ENCODE assay signal across 8 mouse cellular contexts in the genomic region with DNA sequence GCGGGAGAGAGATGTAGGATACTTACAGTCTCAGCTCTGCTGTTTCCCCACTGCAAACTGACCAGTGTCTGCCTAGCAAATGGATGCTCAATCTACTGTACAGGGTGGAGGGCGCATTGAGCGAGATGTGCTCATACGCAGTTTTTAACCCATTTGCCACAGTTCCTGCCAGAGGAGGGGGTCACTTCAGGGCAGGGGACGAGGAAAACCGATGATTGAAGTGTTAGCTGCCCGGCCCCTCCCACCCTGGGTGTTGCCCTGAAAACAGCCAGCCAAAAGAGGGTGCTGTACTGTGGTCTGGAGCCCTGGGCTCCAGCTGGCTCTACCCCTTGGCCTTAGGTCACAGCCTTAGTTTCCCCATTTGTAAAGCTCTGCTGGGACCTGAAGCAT. TPM values are rescaled to one million over a fixed set of nuclear protein-coding genes. Genes with fewer than 3 reads are reported as not detected.
DNase-seq lines count a peak whose midpoint lies in the region; ATAC-seq and TF ChIP-seq lines count a peak whose summit lies in the region.

No protein-coding gene starts in this region.

- H3K27me3 ChIP-seq in erythroblast, embryonic 14.5 days (ENCODE audit: control insufficient read depth): peaks cover 16% of the 10 kb centered on the region
- H3K27me3 ChIP-seq in C2C12 (ENCODE audit: control insufficient read depth, insufficient read depth, insufficient read length): no peaks in the 10 kb centered on the region
- H3K27me3 ChIP-seq in heart, embryonic 15.5 days: no peaks in the 10 kb centered on the region
- peaks cover 5% of the 10 kb centered on the region for H3K27me3 ChIP-seq in liver, postnatal 0 days (ENCODE audit: insufficient read depth, low read length)

- H3K79me2 ChIP-seq in C2C12 (ENCODE audit: control insufficient read depth, insufficient read depth): peaks cover 97% of the 10 kb centered on the region

- 9% methylated on average over 7 of the region's 7 CpGs for WGBS in heart, embryonic 15.5 days
- 5% methylated on average over 7 of the region's 7 CpGs for WGBS in liver, postnatal 0 days (ENCODE audit: insufficient replicate concordance)

- peak; percentile 60 for DNase-seq in liver, postnatal 0 days
- no peak for DNase-seq in Muller cell, postnatal 12 days (ENCODE audit: inconsistent ontology term)
- DNase-seq in layer of hippocampus, adult 11-12 months (ENCODE audit: low spot score): no peak
- no peak for DNase-seq in retina, embryonic 14.5 days (ENCODE audit: low spot score)

- ATAC-seq in erythroblast, adult 5-6 weeks (replicated peaks; ENCODE audit: low FRiP score, poor library complexity, severe bottlenecking): no peak
- ATAC-seq in heart, embryonic 15.5 days (replicated peaks; ENCODE audit: insufficient number of reproducible peaks, insufficient read depth, low FRiP score, low read depth): no peak
- ATAC-seq in liver, postnatal 0 days: peak; percentile 7

- H3K36me3 ChIP-seq in erythroblast, embryonic 14.5 days (ENCODE audit: control insufficient read depth): peaks cover 17% of the 10 kb centered on the region
- H3K36me3 ChIP-seq in C2C12 (ENCODE audit: control insufficient read depth, insufficient read depth): peaks cover 10% of the 10 kb centered on the region
- H3K36me3 ChIP-seq in heart, embryonic 15.5 days: peaks cover 10% of the 10 kb centered on the region
- no peaks in the 10 kb centered on the region; the same call in 1 of the 2 replicates for H3K36me3 ChIP-seq in liver, postnatal 0 days (replicated peaks; ENCODE audit: insufficient read depth, low read length)

- TF ChIP-seq CTCF in C2C12 (IDR thresholded peaks at IDR 0.05; ENCODE audit: control insufficient read depth, insufficient read depth, insufficient read length): no peak
- TF ChIP-seq CTCF in liver, postnatal 0 days (IDR thresholded peaks at IDR 0.05; ENCODE audit: low read depth): peak; percentile 44

- H3K9me3 ChIP-seq in erythroblast, embryonic 14.5 days (ENCODE audit: control insufficient read depth, low read length): no peaks in the 10 kb centered on the region; the same call in 1 of the 2 replicates
- H3K9me3 ChIP-seq in heart, embryonic 15.5 days (replicated peaks): no peaks in the 10 kb centered on the region
- no peaks in the 10 kb centered on the region for H3K9me3 ChIP-seq in liver, postnatal 0 days (ENCODE audit: low read length)

- peaks cover 65% of the 10 kb centered on the region for H3K79me3 ChIP-seq in C2C12 (ENCODE audit: low read depth)

- no peak for TF ChIP-seq EP300 in liver, postnatal 0 days (IDR thresholded peaks at IDR 0.05; ENCODE audit: low read depth)

- peak overlapping the region; percentile 43 for H3K9ac ChIP-seq in heart, embryonic 15.5 days
- H3K9ac ChIP-seq in liver, postnatal 0 days (replicated peaks): peak overlapping the region; percentile 80

- peak overlapping the region; percentile 98 for H3K4me2 ChIP-seq in heart, embryonic 15.5 days
- H3K4me2 ChIP-seq in liver, postnatal 0 days (ENCODE audit: low read depth, low read length): peak overlapping the region; percentile 92

- H3K4me1 ChIP-seq in erythroblast, embryonic 14.5 days (ENCODE audit: control insufficient read depth): peaks cover 76% of the 10 kb centered on the region
- H3K4me1 ChIP-seq in heart, embryonic 15.5 days (replicated peaks): peaks cover 66% of the 10 kb centered on the region
- peaks cover 51% of the 10 kb centered on the region for H3K4me1 ChIP-seq in liver, postnatal 0 days (ENCODE audit: insufficient read depth)

- peak overlapping the region; percentile 70 for H3ac ChIP-seq in C2C12 (ENCODE audit: control insufficient read depth, insufficient read length, low read depth)

- peak overlapping the region; percentile 95 for H3K4me3 ChIP-seq in erythroblast, embryonic 14.5 days (replicated peaks)
- H3K4me3 ChIP-seq in C2C12 (ENCODE audit: insufficient read depth, poor library complexity, severe bottlenecking): peak overlapping the region; percentile 76
- H3K4me3 ChIP-seq in heart, embryonic 15.5 days: peak overlapping the region; percentile 95
- H3K4me3 ChIP-seq in liver, postnatal 0 days (ENCODE audit: low read depth, low read length): peak overlapping the region; percentile 81

- H3K27ac ChIP-seq in heart, embryonic 15.5 days: peak overlapping the region; percentile 99
- H3K27ac ChIP-seq in liver, postnatal 0 days (ENCODE audit: low read depth): peak overlapping the region; percentile 96

TF ChIP-seq in C2C12, 6 proteins besides CTCF, POLR2A, EP300 and RAD21:
- TF ChIP-seq USF1 (IDR thresholded peaks at IDR 0.05; ENCODE audit: low read depth): no peak
- TF ChIP-seq MAX (IDR thresholded peaks at IDR 0.05): no peak
- TF ChIP-seq CEBPB (IDR thresholded peaks at IDR 0.05; ENCODE audit: low read depth): no peak
- no peak for TF ChIP-seq MYOG (IDR thresholded peaks at IDR 0.05; ENCODE audit: control insufficient read depth, extremely low read depth, insufficient read length)
- no peak for TF ChIP-seq FOSL1 (IDR thresholded peaks at IDR 0.05; ENCODE audit: insufficient read depth, low read length, poor library complexity, severe bottlenecking)
- TF ChIP-seq MYOD1 (IDR thresholded peaks at IDR 0.05; ENCODE audit: control insufficient read depth, insufficient read length, low read depth): no peak

RNA-seq across cellular contexts. Expression of gene Tspan4, which starts 1.9 kb away (rescaled TPM):
- 0.31 and 0.46 TPM in 2 replicates for polyA plus RNA-seq in erythroblast, embryonic 14.5 days (2012)
- total RNA-seq in erythroblast, adult 5-6 weeks (2015; ENCODE audit: low replicate concordance): 0.58 and 1.7 TPM in 2 replicates
- total RNA-seq in erythroblast, adult 5-6 weeks (2017; ENCODE audit: low replicate concordance): 2.2 and 7.7 TPM in 2 replicates
- 278 TPM for polyA plus RNA-seq in C2C12 (2012; fragmentation: generic; extraction: Trizol)
- polyA plus RNA-seq in heart, embryonic 15.5 days (2015; fragmentation: Nextera tagmentation; extraction: Ambion mirVana): 48.9 and 62.8 TPM in 2 replicates
- polyA plus RNA-seq in liver, postnatal 0 days (2015; fragmentation: Nextera tagmentation; extraction: Ambion mirVana): 72.2 and 77.0 TPM in 2 replicates

RNA-seq across cellular contexts. Expression of gene Polr2l, which starts 2.0 kb away (rescaled TPM):
- polyA plus RNA-seq in erythroblast, embryonic 14.5 days (2012): 15.4 and 17.1 TPM in 2 replicates
- total RNA-seq in erythroblast, adult 5-6 weeks (2015; ENCODE audit: low replicate concordance): 7.3 and 10.0 TPM in 2 replicates
- total RNA-seq in erythroblast, adult 5-6 weeks (2017; ENCODE audit: low replicate concordance): 5.4 and 9.5 TPM in 2 replicates
- polyA plus RNA-seq in C2C12 (2012; fragmentation: generic; extraction: Trizol): 124 TPM
- polyA plus RNA-seq in heart, embryonic 15.5 days (2015; fragmentation: Nextera tagmentation; extraction: Ambion mirVana): 59.5 and 63.5 TPM in 2 replicates
- 41.8 and 45.1 TPM in 2 replicates for polyA plus RNA-seq in liver, postnatal 0 days (2015; fragmentation: Nextera tagmentation; extraction: Ambion mirVana)

RNA-seq across cellular contexts. Expression of gene Cd151, which starts 9.8 kb away (rescaled TPM):
- 1.0 and 1.1 TPM in 2 replicates for polyA plus RNA-seq in erythroblast, embryonic 14.5 days (2012)
- total RNA-seq in erythroblast, adult 5-6 weeks (2015; ENCODE audit: low replicate concordance): 5.2 TPM in 1 of 2 replicates, not detected in the other
- 9.5 and 11.0 TPM in 2 replicates for total RNA-seq in erythroblast, adult 5-6 weeks (2017; ENCODE audit: low replicate concordance)
- polyA plus RNA-seq in C2C12 (2012; fragmentation: generic; extraction: Trizol): 334 TPM
- polyA plus RNA-seq in heart, embryonic 15.5 days (2015; fragmentation: Nextera tagmentation; extraction: Ambion mirVana): 28.7 and 35.2 TPM in 2 replicates
- polyA plus RNA-seq in liver, postnatal 0 days (2015; fragmentation: Nextera tagmentation; extraction: Ambion mirVana): 5.1 and 6.6 TPM in 2 replicates

RNA-seq across cellular contexts. Expression of gene Cracr2b, which starts 16.1 kb away (rescaled TPM):
- 0.06 and 0.12 TPM in 2 replicates for polyA plus RNA-seq in erythroblast, embryonic 14.5 days (2012)
- total RNA-seq in erythroblast, adult 5-6 weeks (2015; ENCODE audit: low replicate concordance): 0.77 TPM in 1 of 2 replicates, not detected in the other
- 3.2 TPM in 1 of 2 replicates, not detected in the other for total RNA-seq in erythroblast, adult 5-6 weeks (2017; ENCODE audit: low replicate concordance)
- polyA plus RNA-seq in C2C12 (2012; fragmentation: generic; extraction: Trizol): 4.5 TPM
- 24.9 and 26.2 TPM in 2 replicates for polyA plus RNA-seq in heart, embryonic 15.5 days (2015; fragmentation: Nextera tagmentation; extraction: Ambion mirVana)
- polyA plus RNA-seq in liver, postnatal 0 days (2015; fragmentation: Nextera tagmentation; extraction: Ambion mirVana): 6.3 and 7.3 TPM in 2 replicates

RNA-seq across cellular contexts. Expression of gene Pnpla2, which starts 22.0 kb away (rescaled TPM):
- polyA plus RNA-seq in erythroblast, embryonic 14.5 days (2012): 3.0 and 3.4 TPM in 2 replicates
- 10.0 and 11.3 TPM in 2 replicates for total RNA-seq in erythroblast, adult 5-6 weeks (2015; ENCODE audit: low replicate concordance)
- 5.9 and 6.0 TPM in 2 replicates for total RNA-seq in erythroblast, adult 5-6 weeks (2017; ENCODE audit: low replicate concordance)
- 32.8 TPM for polyA plus RNA-seq in C2C12 (2012; fragmentation: generic; extraction: Trizol)
- polyA plus RNA-seq in heart, embryonic 15.5 days (2015; fragmentation: Nextera tagmentation; extraction: Ambion mirVana): 56.3 and 57.5 TPM in 2 replicates
- 47.1 and 51.3 TPM in 2 replicates for polyA plus RNA-seq in liver, postnatal 0 days (2015; fragmentation: Nextera tagmentation; extraction: Ambion mirVana)

Comparison
In these comparisons a context has a peak if more than half of its experiments do, and no peak if none do; other contexts are left out.
1. RNA of gene Tspan4, which starts 1.9 kb away (polyA plus RNA-seq): 278 TPM in C2C12 (single experiment), 72.2 to 77.0 TPM in liver, postnatal 0 days and 48.9 to 62.8 TPM in heart, embryonic 15.5 days; 0.31 to 0.46 TPM in erythroblast, embryonic 14.5 days; every median in the first group is over 10 times any median in the second.
2. Peak in every context shown above with its lines, with median percentiles within 50 percentile points of each other: H3K4me3 ChIP-seq.